Mouse (Mus musculus): ENCODE measurements at regions not wholly inside any gene's neighbourhood (a gene's known extent, or its start where the extent isn't known, plus 50 kb on each side); places are given as distances from the start of the nearest gene placed in this dataset.

- ATAC-seq, result no peak
Observed at GRCm38 (mm10) chr4:55475409-55475808, 56.9 kb downstream of the Klf4 start.

DNA sequence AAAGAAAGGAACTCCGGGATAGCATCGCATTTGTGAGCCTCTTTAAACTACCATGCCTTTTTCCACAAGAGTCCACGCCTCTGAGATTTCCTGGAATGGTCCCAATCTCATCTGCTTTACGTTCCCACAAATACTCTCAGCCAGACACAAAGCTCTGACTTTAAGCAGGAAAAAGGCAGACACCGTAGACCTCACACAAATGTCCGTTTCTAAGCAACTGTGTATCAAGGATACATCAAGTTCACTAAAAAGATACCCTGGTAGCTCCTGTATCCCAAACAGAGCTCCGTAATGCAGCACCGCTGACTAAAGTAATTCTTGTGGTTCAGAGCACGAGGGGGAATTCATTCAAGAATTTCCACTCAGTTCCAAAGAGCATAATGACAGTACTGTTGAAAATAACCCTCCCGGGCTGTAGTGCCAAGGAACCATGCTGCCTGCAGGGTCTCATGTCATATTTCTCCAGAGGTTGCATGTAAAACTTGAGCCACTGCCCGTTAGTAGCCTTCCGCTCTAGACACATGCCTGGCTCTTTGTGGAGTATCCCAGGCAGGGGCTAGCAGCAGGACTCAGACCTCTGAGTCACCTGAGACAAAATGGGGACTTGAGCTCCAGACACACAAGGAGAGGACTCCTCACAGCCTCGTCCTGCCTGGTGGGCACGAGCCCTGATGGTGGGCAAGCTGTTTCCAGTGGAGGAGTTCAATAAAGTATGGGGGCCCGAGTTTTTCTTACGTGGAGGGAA is 58.0 kb downstream of the Klf4 start:
- ATAC-seq, result no peak

DNA sequence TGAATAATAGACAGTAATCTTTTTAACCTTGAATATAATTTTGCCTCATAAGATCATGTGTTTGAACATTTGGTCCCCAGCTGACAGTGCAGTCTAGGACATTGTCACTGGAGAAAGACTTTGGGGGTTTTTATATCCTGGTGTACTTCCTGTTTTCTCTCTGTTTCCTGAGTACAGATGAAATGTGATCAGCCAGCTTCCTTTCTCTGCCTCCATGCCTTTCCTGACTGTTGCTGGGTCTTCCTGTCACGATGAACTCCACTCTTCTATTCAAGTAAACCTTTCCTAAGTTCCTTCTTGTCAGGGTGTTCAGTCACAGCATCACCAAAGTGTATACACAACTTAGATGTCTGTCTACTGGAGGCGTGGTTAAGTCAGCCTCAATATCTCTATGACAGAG is 59.6 kb downstream of the Klf4 start:
- ATAC-seq, result no peak

- no peak for ATAC-seq
Observed at GRCm38 (mm10) chr4:55470779-55471663, 61.2 kb downstream of the Klf4 start.

GRCm38 (mm10) chr4:55464192-55464591 is 68.1 kb downstream of the Klf4 start:
- no peak for ATAC-seq

DNA sequence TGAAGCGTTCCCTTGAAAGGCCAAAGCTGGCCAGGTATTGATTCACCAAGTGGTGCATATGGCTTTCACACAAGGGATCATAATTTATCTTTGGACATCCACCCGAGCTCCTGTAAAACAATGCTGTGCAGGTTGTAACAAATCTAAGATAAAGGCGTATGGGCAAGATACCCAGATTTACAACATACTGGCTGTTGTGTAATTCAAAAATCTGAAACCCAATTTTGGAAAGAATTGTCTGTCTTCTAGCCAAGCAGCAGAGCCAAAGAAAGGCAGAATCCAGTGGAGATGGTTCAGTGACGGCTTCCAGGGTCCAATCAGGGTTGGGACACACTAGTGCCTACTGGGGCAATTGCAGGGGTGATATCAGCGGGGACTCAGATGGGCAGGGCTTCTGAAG is 70.3 kb downstream of the Klf4 start:
- ATAC-seq, result no peak

DNA sequence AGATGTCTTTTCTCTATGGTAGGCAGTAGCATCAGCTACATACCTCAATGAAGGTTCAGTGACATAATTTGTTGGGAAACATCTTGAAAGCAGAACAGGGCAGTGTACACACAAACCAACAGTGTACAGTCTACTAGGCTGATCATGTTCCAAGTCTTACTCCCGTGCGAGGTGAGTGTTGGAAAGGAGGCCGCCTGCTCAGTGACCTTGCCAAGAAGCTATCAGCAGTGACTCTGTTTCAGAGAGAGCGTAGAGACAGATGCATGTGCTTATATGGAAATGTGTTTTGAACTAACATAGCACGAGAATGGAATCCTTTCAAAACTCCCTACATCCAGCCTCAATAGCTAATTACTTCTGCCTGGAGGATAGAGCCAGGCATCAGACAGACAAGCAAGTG is 78.4 kb downstream of the Klf4 start:
- no peak for ATAC-seq

DNA sequence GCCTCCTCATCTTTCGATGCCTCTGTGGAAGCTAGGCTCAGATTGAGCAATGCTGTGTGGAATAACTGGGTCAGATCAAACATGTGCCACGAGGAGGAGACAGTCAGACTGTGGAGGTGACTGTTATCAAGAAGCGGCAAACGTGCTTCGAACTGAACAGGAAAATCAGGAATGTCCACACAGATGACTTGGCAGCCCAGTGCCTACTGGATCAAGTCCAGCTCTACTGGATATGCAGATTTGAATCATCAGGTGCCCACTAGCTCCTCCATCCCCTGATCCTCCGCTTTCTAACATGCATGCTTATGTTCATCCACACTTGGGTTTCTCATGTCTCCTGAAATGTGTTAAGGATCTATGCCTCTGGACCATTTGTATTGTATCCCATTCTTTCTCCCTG is 79.7 kb downstream of the Klf4 start:
- ATAC-seq, result no peak

DNA sequence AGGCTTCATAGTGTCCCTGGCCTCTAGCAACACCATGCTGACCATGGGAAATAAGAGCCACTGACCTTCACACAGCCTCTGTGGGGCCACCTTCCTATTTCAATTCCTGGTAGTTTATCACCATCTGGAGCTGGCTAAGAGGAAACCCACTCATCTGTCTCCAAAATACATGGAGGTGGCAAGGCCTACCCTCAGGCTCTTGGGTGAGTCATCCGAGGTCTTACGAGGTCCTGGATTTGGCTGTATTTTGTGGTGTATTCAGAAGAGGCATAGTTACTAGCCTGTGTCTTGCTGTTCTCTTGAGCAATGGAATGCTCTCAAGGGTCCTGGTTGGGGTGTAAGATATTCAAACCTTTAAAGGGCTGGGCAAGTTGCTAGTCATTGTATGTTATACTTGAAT is 80.6 kb downstream of the Klf4 start:
- ATAC-seq, result no peak

- no peak for ATAC-seq
Observed at GRCm38 (mm10) chr4:55451026-55451425, 81.2 kb downstream of the Klf4 start.

DNA sequence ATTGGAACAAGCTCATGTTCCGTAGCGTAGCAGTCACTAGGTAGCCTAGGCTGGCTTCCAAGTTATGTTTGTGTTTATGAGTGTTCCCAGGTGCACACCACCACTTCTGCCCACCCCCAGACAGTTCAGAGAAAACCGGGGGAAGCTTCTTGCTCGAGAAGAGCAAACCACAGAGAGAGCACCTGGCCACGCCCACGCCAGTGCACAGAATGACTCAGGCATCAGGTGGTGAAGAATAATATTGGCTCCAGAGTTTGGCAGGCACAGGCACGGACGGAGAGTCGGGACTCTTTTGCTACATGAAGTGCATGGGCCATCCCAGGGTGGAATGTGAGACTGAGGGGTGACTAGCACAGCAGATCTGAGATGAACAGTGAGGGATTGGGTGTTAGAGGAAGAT is 88.8 kb downstream of the Klf4 start:
- ATAC-seq, result peak; percentile 85

GRCm38 (mm10) chr4:55442098-55442497 is 90.2 kb downstream of the Klf4 start:
- ATAC-seq, result peak; percentile 70

Measured in inflammation-experienced regulatory T-cells, adult 6 months (primary cell).